Mouse (Mus musculus) embryonic fibroblast, embryonic 13.5 days (primary cell): Measurements from ENCODE around the gene Phf19.

ENCODE experiments used
- CTCF ChIP-seq: IDR thresholded peaks from 2 replicates; pipeline ENCODE4 v1.5.1; 2011; ENCODE audit warnings: mild to moderate bottlenecking, control low read depth, low read length, moderate library complexity, borderline replicate concordance; ENCODE audit not compliant: insufficient read depth
- POLR2A ChIP-seq: IDR thresholded peaks from 2 replicates; pipeline ENCODE4 v1.6.1; 2011; ENCODE audit warnings: low read depth, mild to moderate bottlenecking, control low read depth, low read length, moderate library complexity

DNA sequence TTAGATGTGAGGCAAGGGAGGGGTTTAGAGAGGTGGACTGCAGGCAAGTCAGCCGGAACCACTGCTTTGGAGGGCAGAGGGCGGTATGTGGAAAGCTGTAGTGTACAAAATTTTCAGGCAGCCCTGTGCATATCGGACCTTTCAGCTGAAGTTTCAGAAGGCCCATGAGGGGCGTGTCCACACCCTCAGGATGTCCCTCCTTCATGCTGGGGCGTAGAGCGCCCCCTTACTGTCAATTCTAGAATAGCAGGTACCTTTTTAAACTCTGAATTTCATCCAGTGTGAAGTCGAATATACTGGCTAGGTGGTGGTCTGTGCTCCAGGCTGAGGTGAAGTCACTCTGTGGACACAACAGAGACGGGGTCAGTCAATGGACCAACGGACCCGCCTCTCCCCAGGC is 16.0 kb downstream of the Phf19 start:
- peak; percentile 20; the same call in 1 of the 2 replicates for TF ChIP-seq CTCF
- TF ChIP-seq POLR2A: no peak
